Mouse (Mus musculus) heart, embryonic 16.5 days (tissue): ENCODE data around the gene Cog3. TPM values are rescaled to one million over a fixed set of nuclear protein-coding genes. Genes with fewer than 3 reads are reported as not detected.
A peak's percentile ranks its signal among the peaks of the same experiment; 100 is the strongest.

Source experiments
- ATAC-seq: fragments of 200-750 bp; cut with Nextera tagmentation; replicated peaks from 2 replicates; pipeline ENCODE4 v1.8.0; 2017; ENCODE audit warnings: moderate number of reproducible peaks; ENCODE audit not compliant: insufficient read depth, low FRiP score; ENCODE audit errors: extremely low read depth
- H3K27ac ChIP-seq: fragments of 300-500 bp; sonication (generic); 2 replicates; pipeline ENCODE4 v1.5.1; 2014; ENCODE audit warnings: mild to moderate bottlenecking, low read length, control low read depth, moderate library complexity
- H3K27me3 ChIP-seq: fragments of 300-500 bp; sonication (generic); 2 replicates; pipeline ENCODE4 v1.6.1; 2014; ENCODE audit warnings: low read length, mixed read lengths; ENCODE audit not compliant: control insufficient read depth, insufficient read depth
- H3K36me3 ChIP-seq: fragments of 300-500 bp; sonication (generic); 2 replicates; pipeline ENCODE4 v1.6.1; 2014; ENCODE audit not compliant: control insufficient read depth, insufficient read depth
- H3K4me1 ChIP-seq: fragments of 300-500 bp; sonication (generic); 2 replicates; pipeline ENCODE4 v1.6.1; 2014; ENCODE audit warnings: low read length, mixed read lengths; ENCODE audit not compliant: control insufficient read depth, insufficient read depth
- H3K4me2 ChIP-seq: fragments of 300-500 bp; sonication (generic); 2 replicates; pipeline ENCODE4 v1.6.1; 2014; ENCODE audit warnings: low read depth, mild to moderate bottlenecking, control low read depth, low read length
- H3K4me3 ChIP-seq: fragments of 300-500 bp; sonication (generic); 2 replicates; pipeline ENCODE4 v1.5.1; 2014; ENCODE audit warnings: mild to moderate bottlenecking, control low read depth, low read length
- H3K9ac ChIP-seq: fragments of 300-500 bp; sonication (generic); 2 replicates; pipeline ENCODE4 v1.6.1; 2014; ENCODE audit warnings: low read length, control low read depth
- H3K9me3 ChIP-seq: fragments of 300-500 bp; sonication (generic); replicated peaks from 2 replicates; pipeline ENCODE4 v1.6.1; 2016; ENCODE audit warnings: low read length; ENCODE audit not compliant: control insufficient read depth
- WGBS: fragments of 180-500 bp; shearing (Covaris S2); extraction: QIAGEN DNeasy Blood & Tissue Kit; methylation state at CpG from one replicate; pipeline ENCODE4 v1.1.7; 2014; 5-methylcytosine and 5-hydroxymethylcytosine counted together
- polyA plus RNA-seq: library from polyadenylated mRNA; unstranded; fragments of >200 nt; fragmentation: Nextera tagmentation; extraction: Ambion mirVana; gene quantifications from 2 replicates; pipeline ENCODE4 v1.2.1, GENCODE M21; 2015

Gene Cog3
- polyA plus RNA-seq, 1 experiment from 2014 or later, result 13.6 TPM

DNA sequence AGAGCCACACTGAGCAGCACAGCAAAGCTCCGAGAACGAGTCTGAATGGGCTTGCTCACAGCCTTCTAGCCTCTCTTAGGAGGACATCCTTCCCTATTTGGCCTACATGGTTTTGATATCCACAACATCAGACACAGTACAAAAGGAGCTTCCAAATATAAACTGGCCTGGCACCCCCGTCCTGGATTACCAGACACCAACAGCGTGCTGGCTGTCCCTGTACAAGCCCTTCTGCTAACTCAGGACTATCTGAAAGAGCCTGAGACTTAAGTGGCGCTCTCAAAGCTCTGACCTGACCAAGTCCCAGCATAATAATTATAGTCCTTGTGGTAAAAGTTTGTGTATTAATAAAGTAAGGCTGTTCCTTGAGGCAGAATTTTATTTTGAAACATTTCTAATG, 34.2 kb downstream of the Cog3 start:
- Histone ChIP-seq H3K9ac (no peak overlapping the region), H3K9me3 (no peaks in the 10 kb centered on the region), H3K4me2 (no peak overlapping the region), H3K4me1 (peaks cover 7% of the 10 kb centered on the region), H3K27ac (peak overlapping the region; percentile 71), H3K36me3 (peaks cover 34% of the 10 kb centered on the region), H3K27me3 (no peaks in the 10 kb centered on the region), H3K4me3 (no peak overlapping the region)
- ATAC-seq, result peak; percentile 83
- WGBS, result 55% methylated on average over 5 of the region's 5 CpGs

DNA sequence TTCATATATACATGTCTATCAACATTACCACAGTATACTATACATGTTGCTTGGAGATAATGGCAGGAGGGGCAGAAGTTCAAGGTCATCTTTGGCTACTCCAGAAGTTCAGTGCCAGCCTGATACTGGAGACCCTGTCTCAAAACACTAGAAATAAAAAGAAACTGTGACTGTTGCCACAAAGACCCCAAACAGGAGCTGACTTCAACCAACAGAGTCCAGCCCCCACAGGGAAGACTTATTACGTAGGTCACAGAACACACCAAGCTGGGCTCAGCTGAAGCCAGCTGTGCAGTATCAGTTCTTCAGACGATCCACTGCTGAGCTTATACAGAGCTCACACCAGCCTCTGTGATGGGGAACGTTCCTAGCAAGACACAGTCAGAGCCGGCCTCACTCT, 37.9 kb downstream of the Cog3 start:
- no peak overlapping the region for H3K4me3 ChIP-seq
- no peaks in the 10 kb centered on the region for H3K27me3 ChIP-seq
- no peak for ATAC-seq
- H3K36me3 ChIP-seq, result peaks cover 46% of the 10 kb centered on the region
- H3K9ac ChIP-seq, result no peak overlapping the region
- H3K9me3 ChIP-seq, result no peaks in the 10 kb centered on the region
- peaks cover 7% of the 10 kb centered on the region for H3K4me1 ChIP-seq
- WGBS, result 87% methylated on average over 4 of the region's 4 CpGs
- no peak overlapping the region for H3K4me2 ChIP-seq
- no peak overlapping the region for H3K27ac ChIP-seq

DNA sequence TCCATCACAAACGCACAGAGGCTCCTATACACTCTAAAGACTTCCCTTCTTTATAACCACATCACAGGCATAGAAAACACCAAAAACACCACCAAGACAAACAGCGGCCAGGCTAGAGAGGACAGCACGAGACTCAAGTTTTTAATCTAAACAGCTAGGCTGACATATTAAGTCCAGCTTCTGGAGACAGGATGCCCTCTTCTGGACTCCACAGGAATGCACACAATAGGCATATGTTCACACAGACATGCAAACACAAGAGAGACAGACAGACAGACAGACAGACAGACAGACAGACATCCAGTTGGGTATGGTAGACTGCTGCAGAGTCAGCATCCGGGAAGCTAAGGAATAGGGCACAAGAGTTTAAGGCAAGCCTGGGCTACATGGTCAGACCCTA, 40.7 kb downstream of the Cog3 start:
- H3K27me3 ChIP-seq, result no peaks in the 10 kb centered on the region
- H3K36me3 ChIP-seq, result peaks cover 51% of the 10 kb centered on the region
- H3K4me3 ChIP-seq, result no peak overlapping the region
- H3K4me2 ChIP-seq, result no peak overlapping the region
- H3K9me3 ChIP-seq, result no peaks in the 10 kb centered on the region
- ATAC-seq, result no peak
- H3K4me1 ChIP-seq, result no peaks in the 10 kb centered on the region; the same call in 1 of the 2 replicates
- H3K9ac ChIP-seq, result no peak overlapping the region
- 76% methylated on average over 4 of the region's 4 CpGs for WGBS
- no peak overlapping the region for H3K27ac ChIP-seq

DNA sequence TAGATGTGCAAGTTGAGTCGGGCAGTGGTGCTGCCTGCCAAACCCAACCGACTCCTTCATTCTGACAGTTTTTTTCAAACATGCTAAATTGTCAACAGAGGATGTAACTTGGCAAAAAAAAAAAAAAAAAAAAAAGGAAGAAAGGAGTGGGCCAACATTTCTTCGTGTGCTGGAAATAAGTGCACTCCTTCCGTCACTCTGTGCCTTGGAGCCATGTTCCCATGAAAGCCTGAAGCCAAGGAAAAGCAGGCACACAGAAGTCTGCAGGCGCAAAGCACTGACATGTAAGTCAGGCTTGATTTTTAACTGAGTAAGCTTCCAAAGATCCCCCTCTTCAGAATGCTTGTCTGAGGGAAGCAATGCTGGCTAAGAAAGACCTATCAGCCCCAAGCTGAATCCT, 41.6 kb downstream of the Cog3 start:
- H3K36me3 ChIP-seq, result peaks cover 53% of the 10 kb centered on the region
- H3K27ac ChIP-seq, result peak overlapping the region; percentile 34; the same call in 1 of the 2 replicates
- no peak overlapping the region for H3K4me3 ChIP-seq
- H3K4me2 ChIP-seq, result no peak overlapping the region
- H3K9me3 ChIP-seq, result no peaks in the 10 kb centered on the region
- no peak overlapping the region for H3K9ac ChIP-seq
- WGBS, result 75% methylated on average over 5 of the region's 5 CpGs
- no peaks in the 10 kb centered on the region for H3K27me3 ChIP-seq
- H3K4me1 ChIP-seq, result no peaks in the 10 kb centered on the region; the same call in 1 of the 2 replicates
- ATAC-seq, result no peak

DNA sequence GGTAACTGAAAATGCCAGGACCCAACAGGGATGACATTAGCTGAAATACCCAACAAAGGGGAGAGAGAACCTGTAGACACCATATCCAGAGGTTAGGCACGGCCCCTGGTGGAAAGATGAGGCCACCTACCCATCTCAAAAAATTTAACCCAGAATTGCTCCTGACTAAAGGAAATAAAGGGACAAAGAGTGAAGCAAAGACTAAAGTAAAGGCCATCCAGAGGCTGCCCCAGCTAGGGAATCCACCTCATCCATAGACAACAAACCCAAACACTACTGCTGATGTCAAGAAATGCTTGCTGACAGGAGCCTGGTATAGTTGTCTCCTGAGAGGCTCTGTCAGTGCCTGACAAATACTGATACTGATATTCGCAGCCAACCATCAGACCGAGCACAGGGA, 42.6 kb downstream of the Cog3 start:
- 91% methylated on average over 3 of the region's 3 CpGs for WGBS

DNA sequence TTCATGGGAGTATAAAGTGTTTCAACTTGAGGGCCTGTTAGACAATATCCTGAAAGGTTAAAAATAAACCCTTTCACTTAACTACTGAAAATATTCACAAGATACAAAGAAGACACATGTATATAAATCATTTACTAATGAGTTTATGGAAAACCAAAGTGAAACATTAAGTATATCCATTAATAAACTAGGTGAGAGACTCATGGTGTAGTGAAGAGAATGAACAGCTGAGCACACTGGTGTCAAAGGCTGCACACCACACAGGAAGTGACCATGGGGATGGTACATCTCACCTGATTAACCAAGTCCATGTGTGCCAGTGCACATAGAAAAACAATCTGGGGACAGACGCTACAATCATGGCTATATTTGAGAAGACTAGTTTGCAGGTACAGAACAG, 45.3 kb downstream of the Cog3 start:
- 94% methylated on average over 1 of the region's 1 CpGs for WGBS
- Histone ChIP-seq H3K27ac (no peak overlapping the region), H3K9me3 (no peaks in the 10 kb centered on the region), H3K9ac (no peak overlapping the region), H3K27me3 (no peaks in the 10 kb centered on the region), H3K36me3 (peaks cover 40% of the 10 kb centered on the region), H3K4me1 (no peaks in the 10 kb centered on the region; the same call in 1 of the 2 replicates), H3K4me3 (no peak overlapping the region), H3K4me2 (no peak overlapping the region)
- ATAC-seq, result no peak

More for the DNA sequence above, 42.6 kb downstream of the Cog3 start:
- no peak overlapping the region for H3K9ac ChIP-seq
- no peaks in the 10 kb centered on the region for H3K9me3 ChIP-seq
- H3K27me3 ChIP-seq, result no peaks in the 10 kb centered on the region
- no peak overlapping the region for H3K4me3 ChIP-seq
- H3K4me2 ChIP-seq, result no peak overlapping the region
- H3K36me3 ChIP-seq, result peaks cover 50% of the 10 kb centered on the region
- no peak overlapping the region for H3K27ac ChIP-seq
- no peak for ATAC-seq
- no peaks in the 10 kb centered on the region; the same call in 1 of the 2 replicates for H3K4me1 ChIP-seq

DNA sequence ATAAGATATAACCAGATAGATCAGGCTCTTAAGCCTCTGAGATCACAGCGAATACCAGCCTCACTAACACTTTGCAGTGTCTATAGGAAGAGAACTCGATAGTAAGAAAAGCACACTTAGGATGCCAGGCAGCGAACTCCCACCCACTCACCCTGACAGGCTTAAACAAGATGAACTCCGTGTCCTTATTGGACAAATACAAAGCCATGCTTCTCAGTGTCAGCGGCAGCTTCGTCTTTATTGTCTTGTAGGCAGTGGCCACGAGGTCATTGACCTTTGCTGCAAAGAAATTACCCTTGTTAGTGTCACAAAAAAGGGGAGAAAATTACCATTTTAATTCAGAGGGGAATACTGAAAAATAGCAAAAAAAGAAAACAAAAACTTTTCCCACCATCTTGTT, 46.5 kb downstream of the Cog3 start:
- Histone ChIP-seq H3K9ac (no peak overlapping the region), H3K27ac (no peak overlapping the region), H3K36me3 (peaks cover 45% of the 10 kb centered on the region), H3K4me3 (no peak overlapping the region), H3K27me3 (no peaks in the 10 kb centered on the region), H3K9me3 (no peaks in the 10 kb centered on the region), H3K4me2 (no peak overlapping the region), H3K4me1 (no peaks in the 10 kb centered on the region)
- WGBS, result 84% methylated on average over 7 of the region's 7 CpGs
- no peak for ATAC-seq

DNA sequence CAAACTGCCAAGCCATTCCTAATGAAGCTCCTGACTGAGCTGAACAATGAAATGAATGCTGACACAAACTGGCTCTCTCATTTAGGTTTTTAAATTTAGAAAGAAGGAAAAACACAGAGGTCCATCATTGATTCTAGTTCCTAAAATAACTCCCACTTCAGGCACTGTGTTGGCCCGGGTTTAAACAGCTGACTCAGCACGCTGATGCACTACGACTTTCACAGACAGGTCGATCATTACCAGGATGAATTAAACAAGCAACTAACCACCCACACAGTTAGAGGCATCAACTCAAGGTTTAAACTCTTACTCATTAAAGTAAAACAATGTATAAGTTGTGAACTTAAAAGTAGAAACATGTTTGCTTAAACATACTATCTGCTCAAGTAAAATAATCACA, 47.7 kb downstream of the Cog3 start:
- H3K4me3 ChIP-seq, result no peak overlapping the region
- 56% methylated on average over 4 of the region's 4 CpGs for WGBS
- no peak overlapping the region for H3K4me2 ChIP-seq
- no peaks in the 10 kb centered on the region for H3K4me1 ChIP-seq
- H3K36me3 ChIP-seq, result peaks cover 42% of the 10 kb centered on the region
- ATAC-seq, result no peak
- no peak overlapping the region for H3K27ac ChIP-seq
- H3K27me3 ChIP-seq, result no peaks in the 10 kb centered on the region
- H3K9me3 ChIP-seq, result no peaks in the 10 kb centered on the region
- H3K9ac ChIP-seq, result no peak overlapping the region

DNA sequence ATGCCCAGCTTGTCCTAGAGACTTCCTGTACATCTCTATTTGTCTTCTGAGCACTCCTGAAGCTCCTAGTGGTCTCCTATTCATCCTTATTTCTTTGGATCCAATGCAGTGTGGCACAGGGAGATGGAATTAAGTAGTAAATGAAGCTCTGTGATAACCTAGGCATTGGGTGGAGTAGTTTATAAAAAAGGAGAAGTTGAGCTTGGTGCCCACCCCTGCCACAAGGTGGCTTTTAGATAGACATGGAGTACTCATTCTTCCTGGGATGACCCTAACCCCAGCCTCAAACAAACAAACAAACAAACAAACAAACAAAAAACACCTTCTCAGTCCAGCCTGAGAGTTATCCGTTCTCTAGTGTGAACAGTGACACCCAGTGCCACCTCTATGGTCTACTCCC, 56.4 kb downstream of the Cog3 start:
- no peaks in the 10 kb centered on the region for H3K4me1 ChIP-seq
- H3K4me2 ChIP-seq, result no peak overlapping the region
- 73% methylated on average over 1 of the region's 1 CpGs for WGBS
- no peaks in the 10 kb centered on the region for H3K27me3 ChIP-seq
- H3K36me3 ChIP-seq, result peaks cover 8% of the 10 kb centered on the region
- ATAC-seq, result no peak
- no peaks in the 10 kb centered on the region for H3K9me3 ChIP-seq
- H3K4me3 ChIP-seq, result no peak overlapping the region
- H3K9ac ChIP-seq, result no peak overlapping the region
- no peak overlapping the region for H3K27ac ChIP-seq

DNA sequence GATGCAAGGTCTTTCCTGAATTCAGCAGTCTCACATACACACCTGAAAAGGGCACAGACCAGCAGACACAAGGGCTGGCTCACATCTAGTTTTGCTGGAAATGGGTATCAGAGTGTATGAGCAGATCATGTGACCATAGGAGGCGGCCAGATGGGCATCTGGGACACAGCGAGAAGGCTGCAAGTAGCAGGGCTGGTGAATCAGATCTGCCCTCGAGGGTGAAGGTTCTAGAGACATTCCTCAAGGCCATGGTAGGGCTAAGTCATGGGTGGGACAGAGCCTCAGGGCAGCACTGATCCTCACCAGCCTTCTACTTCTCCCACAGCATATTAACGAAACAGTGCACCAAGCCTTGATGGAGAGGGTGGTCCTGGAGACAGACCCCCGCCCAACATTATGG, 58.2 kb downstream of the Cog3 start:
- 75% methylated on average over 5 of the region's 5 CpGs for WGBS
- Histone ChIP-seq H3K9ac (no peak overlapping the region), H3K27me3 (no peaks in the 10 kb centered on the region), H3K36me3 (peaks cover 1% of the 10 kb centered on the region; the same call in 1 of the 2 replicates), H3K4me2 (no peak overlapping the region), H3K4me1 (no peaks in the 10 kb centered on the region), H3K9me3 (no peaks in the 10 kb centered on the region), H3K4me3 (no peak overlapping the region), H3K27ac (no peak overlapping the region)
- ATAC-seq, result no peak
